ENCODE assay signal across 9 mouse cellular contexts in the genomic region with DNA sequence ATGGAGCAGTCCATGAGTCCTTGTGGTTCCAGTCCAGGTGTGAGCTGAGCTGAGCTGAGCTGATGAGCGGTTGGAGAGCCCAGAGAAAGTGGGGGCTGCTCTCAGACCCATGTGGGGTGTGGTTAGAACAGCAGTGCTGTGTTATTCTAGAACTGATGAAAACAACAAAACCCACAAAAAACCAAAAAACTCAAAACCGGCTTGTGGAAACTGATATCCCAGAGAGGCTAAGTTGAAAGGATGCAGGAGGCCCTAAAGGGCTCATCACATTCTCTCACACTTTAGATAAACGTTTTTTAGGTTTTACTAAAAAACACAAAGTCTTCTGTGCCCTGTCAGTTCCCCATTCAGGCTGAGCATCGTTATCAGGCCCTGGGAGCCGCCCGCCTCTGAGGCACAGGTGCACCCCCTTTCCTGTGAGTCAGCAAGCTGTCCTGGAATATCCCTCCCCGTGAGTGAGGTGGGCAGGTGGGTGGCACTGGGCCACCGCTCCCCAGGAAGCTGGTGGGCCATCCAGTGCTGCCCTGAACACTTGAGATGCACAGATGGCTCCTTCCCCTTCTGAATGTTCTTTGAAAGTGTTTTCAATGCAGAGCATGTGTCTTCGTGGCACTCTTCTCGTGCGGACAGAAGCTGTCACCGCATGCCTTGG. TPM values are rescaled to one million over a fixed set of nuclear protein-coding genes. Genes with fewer than 3 reads are reported as not detected.
DNase-seq lines count a peak whose midpoint lies in the region; ATAC-seq and TF ChIP-seq lines count a peak whose summit lies in the region.
"Had no signal": no experiment of that assay in that cellular context is flagged by ENCODE, and none has a peak within 500 bp of the region (broad histone marks: within the 10 kb centered on the region; RNA-seq: fewer than 3 reads in every experiment).

No protein-coding gene starts in this region.

- no peaks in the 10 kb centered on the region for H3K27me3 ChIP-seq in E14TG2a.4 (ENCODE audit: insufficient read depth, low read length)
- H3K27me3 ChIP-seq in embryonic facial prominence, embryonic 15.5 days: no peaks in the 10 kb centered on the region
- no peaks in the 10 kb centered on the region for H3K27me3 ChIP-seq in limb, embryonic 14.5 days (ENCODE audit: control insufficient read depth, insufficient read depth, low read length)
- H3K27me3 ChIP-seq in thymus, adult 2 months (ENCODE audit: control insufficient read depth, insufficient read depth, low read length): no peaks in the 10 kb centered on the region

- H3K27ac ChIP-seq in embryonic facial prominence, embryonic 15.5 days (replicated peaks): peak overlapping the region; percentile 17; the same call in 1 of the 2 replicates
- H3K27ac ChIP-seq in limb, embryonic 14.5 days (replicated peaks; ENCODE audit: low read depth, low read length): no peak overlapping the region
- peak overlapping the region; percentile 55; the same call in 1 of the 2 replicates for H3K27ac ChIP-seq in thymus, adult 2 months (ENCODE audit: control insufficient read depth, insufficient read depth, low read length)

- TF ChIP-seq POLR2A in limb, embryonic 14.5 days (IDR thresholded peaks at IDR 0.05; ENCODE audit: borderline replicate concordance, extremely low read depth, insufficient read depth, insufficient read length): no peak
- TF ChIP-seq POLR2A in thymus, adult 2 months (IDR thresholded peaks at IDR 0.05; ENCODE audit: control insufficient read depth, extremely low read depth, insufficient read depth, low read length, poor library complexity): no peak

- TF ChIP-seq CTCF in E14TG2a.4 (conservative IDR thresholded peaks at IDR 0.05; ENCODE audit: low read length): no peak
- no peak for TF ChIP-seq CTCF in thymus, adult 2 months (IDR thresholded peaks at IDR 0.05; ENCODE audit: borderline replicate concordance, control insufficient read depth, extremely low read depth, insufficient read depth, low read length, poor library complexity)

- peak; percentile 59 for DNase-seq in A20 (ENCODE audit: low read depth, low spot score)
- no peak for DNase-seq in limb, embryonic 14.5 days (ENCODE audit: low spot score)
- peak; percentile 43 for DNase-seq in thymus, adult 2 months
- DNase-seq in adipocyte (ENCODE audit: low spot score): no peak
- DNase-seq in testis, postnatal 14 days (ENCODE audit: low spot score): no peak
- no peak for DNase-seq in kidney, adult 9 months
- DNase-seq: lung, embryonic 14.5 days had no signal

- peaks cover 43% of the 10 kb centered on the region for H3K36me3 ChIP-seq in E14TG2a.4 (ENCODE audit: insufficient read depth, low read length)
- peaks cover 40% of the 10 kb centered on the region for H3K36me3 ChIP-seq in embryonic facial prominence, embryonic 15.5 days
- H3K36me3 ChIP-seq in limb, embryonic 14.5 days (ENCODE audit: control insufficient read depth, insufficient read depth, low read length): peaks cover 62% of the 10 kb centered on the region
- H3K36me3 ChIP-seq in thymus, adult 2 months (ENCODE audit: control insufficient read depth, insufficient read depth, low read length): no peaks in the 10 kb centered on the region; the same call in 1 of the 2 replicates

- H3K4me2 ChIP-seq in embryonic facial prominence, embryonic 15.5 days (replicated peaks): no peak overlapping the region
- H3K4me2 ChIP-seq in limb, embryonic 14.5 days (replicated peaks; ENCODE audit: low read depth, low read length, severe bottlenecking): no peak overlapping the region
- H3K4me2 ChIP-seq: lung, embryonic 14.5 days had no signal

- ATAC-seq in embryonic facial prominence, embryonic 15.5 days (ENCODE audit: insufficient number of reproducible peaks, low FRiP score, low TSS enrichment, low read depth): no peak
- ATAC-seq in limb, embryonic 14.5 days (ENCODE audit: low FRiP score, low read depth): 0 out of 2 replicates have a peak, but pooled peaks have one; percentile 26

- 52% methylated on average over 12 of the region's 12 CpGs for WGBS in embryonic facial prominence, embryonic 15.5 days
- WGBS in limb, embryonic 14.5 days: 65% methylated on average over 12 of the region's 12 CpGs
- 6% methylated on average over 12 of the region's 12 CpGs for WGBS in thymus, adult 2 months

- H3K9me3 ChIP-seq in E14TG2a.4 (ENCODE audit: low read length): no peaks in the 10 kb centered on the region
- H3K9me3 ChIP-seq in embryonic facial prominence, embryonic 15.5 days (replicated peaks): no peaks in the 10 kb centered on the region
- no peaks in the 10 kb centered on the region for H3K9me3 ChIP-seq in limb, embryonic 14.5 days (ENCODE audit: control insufficient read depth, low read length)

- H3K4me1 ChIP-seq in E14TG2a.4 (replicated peaks; ENCODE audit: low read depth, low read length): peaks cover 99% of the 10 kb centered on the region
- peaks cover 73% of the 10 kb centered on the region for H3K4me1 ChIP-seq in embryonic facial prominence, embryonic 15.5 days
- H3K4me1 ChIP-seq in limb, embryonic 14.5 days (ENCODE audit: control insufficient read depth, insufficient read depth, low read length): peaks cover 43% of the 10 kb centered on the region
- peaks cover 72% of the 10 kb centered on the region for H3K4me1 ChIP-seq in thymus, adult 2 months (replicated peaks; ENCODE audit: control insufficient read depth, insufficient read depth, low read length)

- no peak overlapping the region for H3K9ac ChIP-seq in embryonic facial prominence, embryonic 15.5 days
- H3K9ac ChIP-seq in limb, embryonic 14.5 days (ENCODE audit: low read depth, low read length, severe bottlenecking): no peak overlapping the region
- H3K9ac ChIP-seq: lung, embryonic 14.5 days had no signal

- H3K4me3 ChIP-seq in E14TG2a.4 (replicated peaks; ENCODE audit: low read length): peak overlapping the region; percentile 27; the same call in 1 of the 2 replicates
- no peak overlapping the region for H3K4me3 ChIP-seq in embryonic facial prominence, embryonic 15.5 days (replicated peaks)
- H3K4me3 ChIP-seq in limb, embryonic 14.5 days (replicated peaks; ENCODE audit: low read length): no peak overlapping the region
- H3K4me3 ChIP-seq in thymus, adult 2 months (ENCODE audit: control insufficient read depth, insufficient read depth, low read length): no peak overlapping the region

RNA-seq across cellular contexts. Expression of a gene that starts 24.6 kb away (rescaled TPM):
- polyA plus RNA-seq in embryonic facial prominence, embryonic 15.5 days (2015; fragmentation: Nextera tagmentation; extraction: Ambion mirVana): 136 and 137 TPM in 2 replicates
- polyA plus RNA-seq in limb, embryonic 14.5 days (2012; rRNA removed): 191 and 202 TPM in 2 replicates
- polyA plus RNA-seq in limb, embryonic 14.5 days (2014; fragmentation: Nextera tagmentation; extraction: Ambion mirVana): 94.3 and 115 TPM in 2 replicates
- polyA plus RNA-seq in thymus, adult 2 months (2012; rRNA removed): 130 and 147 TPM in 2 replicates

Comparison
In these comparisons a context has a peak if more than half of its experiments do, and no peak if none do; other contexts are left out.
1. DNase-seq: peak in A20 (single experiment) and thymus, adult 2 months (single experiment); none in limb, embryonic 14.5 days (single experiment), adipocyte (single experiment), testis, postnatal 14 days (single experiment) and kidney, adult 9 months (single experiment).